Mouse (Mus musculus) layer of hippocampus, postnatal 25 days (tissue): ENCODE measurements at regions not wholly inside any gene's neighbourhood (a gene's known extent, or its start where the extent isn't known, plus 50 kb on each side); places are given as distances from the start of the nearest gene placed in this dataset.
A peak's percentile ranks its signal among the peaks of the same experiment; 100 is the strongest.

Experiments used
- DNase-seq, 2 experiments: peaks; one replicate each; pipeline ENCODE4 v3.0.0; 2022; ENCODE audit warnings: mixed read lengths in 2 of 2, low spot score in 1 of 2; ENCODE audit errors: extremely low spot score in 1 of 2

GRCm38 (mm10) chr1:48276206-48276605 is 1383.6 kb upstream of the Slc39a10 start:
- DNase-seq = peak in 1 of 2 experiments; percentile 4

- no peak for DNase-seq
These were observed 1383.0 kb upstream of the Slc39a10 start for GRCm38 (mm10) chr1:48275666-48276065.
